Mouse (Mus musculus) heart, adult 2 months (tissue): ENCODE measurements around the gene Ttc4. TPM values are rescaled to one million over a fixed set of nuclear protein-coding genes. Genes with fewer than 3 reads are reported as not detected.

Experiments
- DNase-seq, 2 experiments: peaks; one replicate each; pipeline ENCODE4 v3.0.0; 2021
- H3K27ac ChIP-seq: fragments of 200-600 bp; 2 replicates; pipeline ENCODE4 v1.8.1; 2022
- H3K27me3 ChIP-seq: fragments of 200-500 bp; 2 replicates; pipeline ENCODE4 v1.6.1; 2012; ENCODE audit warnings: mild to moderate bottlenecking, low read length, inconsistent platforms, mixed read lengths; ENCODE audit not compliant: control insufficient read depth, insufficient read depth
- H3K36me3 ChIP-seq: fragments of 200-500 bp; 2 replicates; pipeline ENCODE4 v1.6.1; 2012; ENCODE audit warnings: low read length, inconsistent platforms; ENCODE audit not compliant: control insufficient read depth, insufficient read depth
- H3K4me1 ChIP-seq: fragments of 200-500 bp; 2 replicates; pipeline ENCODE4 v1.6.1; 2011; ENCODE audit warnings: low read length; ENCODE audit not compliant: control insufficient read depth, insufficient read depth
- H3K4me3 ChIP-seq: fragments of 200-600 bp; 2 replicates; pipeline ENCODE4 v1.8.1; 2022
- H3K79me2 ChIP-seq: fragments of 200-500 bp; replicated peaks from 2 replicates; pipeline ENCODE4 v1.6.1; 2012; ENCODE audit warnings: mild to moderate bottlenecking, inconsistent platforms, low read length, moderate library complexity, mixed read lengths; ENCODE audit not compliant: control insufficient read depth, insufficient read depth
- H3K9ac ChIP-seq: fragments of 200-500 bp; 2 replicates; pipeline ENCODE4 v1.6.1; 2012; ENCODE audit warnings: low read depth, mild to moderate bottlenecking, control low read depth, inconsistent platforms, low read length, mixed read lengths
- CTCF ChIP-seq: fragments of 200-600 bp; IDR thresholded peaks from 2 replicates; pipeline ENCODE4 v1.8.1; 2022; ENCODE audit warnings: antibody characterized with exemption, mild to moderate bottlenecking, moderate library complexity
- EP300 ChIP-seq: fragments of 200-500 bp; IDR thresholded peaks from 2 replicates; pipeline ENCODE4 v1.6.1; 2011; ENCODE audit warnings: low read depth, low read length, control low read depth; ENCODE audit not compliant: insufficient read depth
- POLR2A ChIP-seq: fragments of 200-500 bp; IDR thresholded peaks from 2 replicates; pipeline ENCODE4 v1.6.1; 2011; ENCODE audit warnings: mild to moderate bottlenecking, low read depth, low read length, control low read depth; ENCODE audit not compliant: insufficient read depth
- WGBS: fragments of 180-500 bp; shearing (Covaris S2); methylation state at CpG from one replicate; pipeline ENCODE4 v1.1.7; 2018; 5-methylcytosine and 5-hydroxymethylcytosine counted together
- intact Hi-C: fragments of 180-260 bp; cut with DNase I; formaldehyde crosslinking; loops from one replicate; pipeline ENCODE4 v1.15.1; 2025
- long read RNA-seq: library from polyadenylated mRNA; stranded (forward); transcript quantifications from one replicate; pipeline ENCODE4 v2.0.0, GENCODE M21; 2021
- polyA plus RNA-seq: library from polyadenylated mRNA; depleted of rRNA; stranded (reverse); fragments of >200 nt; gene quantifications from 2 replicates; pipeline ENCODE4 v1.2.3, GENCODE M21; 2012; rRNA removed
- total RNA-seq, 2 experiments: library from RNA; stranded (reverse); gene quantifications; 2 replicates each; pipeline ENCODE4 v1.2.3; 2021

Ttc4 gene
- total RNA-seq = 10 to 100 TPM; 16.9 to 18.5 TPM
- 28.7 and 43.8 TPM in 2 replicates for polyA plus RNA-seq
- long read RNA-seq, transcript Ttc4-201 (10 exons, 2,121 nt) = major isoform, 22 of 26 reads
- long read RNA-seq, partial matches to known transcripts = 1 of 26 reads
- long read RNA-seq, other reads (novel, unspliced or antisense) = 3 of 26 reads

- H3K4me1 ChIP-seq = peaks cover 2% of the 10 kb centered on the region
- WGBS = under 1% methylated on average over 43 of the region's 43 CpGs
- H3K27me3 ChIP-seq = no peaks in the 10 kb centered on the region
- DNase-seq = peak; percentile 89 to 91
- TF ChIP-seq POLR2A (peak; percentile 83), CTCF (no peak), EP300 (peak; percentile 67; the same call in 1 of the 2 replicates)
- no peaks in the 10 kb centered on the region for H3K79me2 ChIP-seq
- H3K4me3 ChIP-seq = peak within 1 kb of the TSS; percentile 80
- peaks cover 3% of the 10 kb centered on the region; the same call in 1 of the 2 replicates for H3K36me3 ChIP-seq
- H3K27ac ChIP-seq = peak within 1 kb of the TSS; percentile 71
- intact Hi-C loops = loop anchor here (2.0 kb wide), 1 partner anchor 28 kb away; the partner anchor contains the start of gene Pars2
- H3K9ac ChIP-seq = peak within 1 kb of the TSS; percentile 90
These were observed at the start of gene Ttc4 for GRCm38 (mm10) chr4:106678442-106679118. Gene Ttc4, minus strand, starts transcription at chr4:106678944.

- no peaks in the 10 kb centered on the region for H3K4me1 ChIP-seq
- no peak overlapping the region for H3K27ac ChIP-seq
- 46% methylated on average over 4 of the region's 4 CpGs for WGBS
- H3K79me2 ChIP-seq = no peaks in the 10 kb centered on the region
- no peaks in the 10 kb centered on the region for H3K36me3 ChIP-seq
- H3K9ac ChIP-seq = no peak overlapping the region
- intact Hi-C loops = no loop called here
- H3K4me3 ChIP-seq = no peak overlapping the region
- H3K27me3 ChIP-seq = no peaks in the 10 kb centered on the region
- TF ChIP-seq POLR2A (no peak), EP300 (no peak), CTCF (no peak)
- peak in 1 of 2 experiments; percentile 26 for DNase-seq
These were observed 41.9 kb upstream of the Ttc4 start for GRCm38 (mm10) chr4:106720631-106721030.

GRCm38 (mm10) chr4:106713622-106714021, 34.9 kb upstream of the Ttc4 start:
- no peak overlapping the region for H3K27ac ChIP-seq
- TF ChIP-seq POLR2A (no peak), EP300 (no peak), CTCF (no peak)
- no peaks in the 10 kb centered on the region for H3K79me2 ChIP-seq
- no peaks in the 10 kb centered on the region for H3K27me3 ChIP-seq
- intact Hi-C loops = no loop called here
- no peaks in the 10 kb centered on the region for H3K4me1 ChIP-seq
- no peak for DNase-seq
- no peak overlapping the region for H3K4me3 ChIP-seq
- 83% methylated on average over 6 of the region's 6 CpGs for WGBS
- H3K36me3 ChIP-seq = no peaks in the 10 kb centered on the region
- H3K9ac ChIP-seq = no peak overlapping the region

DNA sequence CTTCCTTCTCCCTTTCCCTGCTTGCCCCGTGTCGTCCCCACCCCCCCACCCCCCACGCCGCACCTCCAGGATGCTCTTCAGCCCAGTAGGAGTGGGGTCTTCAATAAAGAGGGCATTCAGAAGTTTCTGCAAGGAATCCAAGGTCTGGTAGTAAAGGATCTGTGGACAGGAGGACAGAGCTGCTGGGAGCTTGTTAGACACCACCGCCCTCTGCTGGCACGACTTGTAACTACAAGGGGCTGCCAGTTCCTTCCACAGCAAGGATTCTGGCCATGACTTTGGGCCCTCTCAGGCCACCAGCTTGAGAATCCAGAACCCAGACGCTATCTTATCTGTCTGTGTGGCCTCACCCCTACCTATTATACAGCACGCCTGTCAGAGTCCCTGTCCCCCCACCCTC, 29.7 kb upstream of the Ttc4 start:
- no peak for TF ChIP-seq POLR2A
- peak; percentile 90 for TF ChIP-seq CTCF
- H3K9ac ChIP-seq = no peak overlapping the region
- no peak overlapping the region for H3K4me3 ChIP-seq
- no peaks in the 10 kb centered on the region for H3K27me3 ChIP-seq
- intact Hi-C loops = loop anchor here (1.0 kb wide), 2 partner anchors 77 to 94 kb away; no protein-coding TSS in a partner anchor
- H3K79me2 ChIP-seq = no peaks in the 10 kb centered on the region
- H3K4me1 ChIP-seq = no peaks in the 10 kb centered on the region
- no peak overlapping the region for H3K27ac ChIP-seq
- H3K36me3 ChIP-seq = no peaks in the 10 kb centered on the region
- WGBS = 1% methylated on average over 8 of the region's 8 CpGs
- peak; percentile 60 to 85 for DNase-seq

- Histone ChIP-seq H3K27ac (no peak overlapping the region), H3K4me3 (no peak overlapping the region), H3K79me2 (no peaks in the 10 kb centered on the region), H3K27me3 (no peaks in the 10 kb centered on the region), H3K4me1 (no peaks in the 10 kb centered on the region), H3K9ac (no peak overlapping the region), H3K36me3 (no peaks in the 10 kb centered on the region)
- DNase-seq = no peak
- no peak for TF ChIP-seq CTCF
- TF ChIP-seq EP300 = no peak
- TF ChIP-seq POLR2A = no peak
- intact Hi-C loops = loop anchor here (1.0 kb wide), 2 partner anchors 77 to 94 kb away; no protein-coding TSS in a partner anchor
- 26% methylated on average over 5 of the region's 5 CpGs for WGBS
These were observed 29.2 kb upstream of the Ttc4 start for GRCm38 (mm10) chr4:106707957-106708356.

DNA sequence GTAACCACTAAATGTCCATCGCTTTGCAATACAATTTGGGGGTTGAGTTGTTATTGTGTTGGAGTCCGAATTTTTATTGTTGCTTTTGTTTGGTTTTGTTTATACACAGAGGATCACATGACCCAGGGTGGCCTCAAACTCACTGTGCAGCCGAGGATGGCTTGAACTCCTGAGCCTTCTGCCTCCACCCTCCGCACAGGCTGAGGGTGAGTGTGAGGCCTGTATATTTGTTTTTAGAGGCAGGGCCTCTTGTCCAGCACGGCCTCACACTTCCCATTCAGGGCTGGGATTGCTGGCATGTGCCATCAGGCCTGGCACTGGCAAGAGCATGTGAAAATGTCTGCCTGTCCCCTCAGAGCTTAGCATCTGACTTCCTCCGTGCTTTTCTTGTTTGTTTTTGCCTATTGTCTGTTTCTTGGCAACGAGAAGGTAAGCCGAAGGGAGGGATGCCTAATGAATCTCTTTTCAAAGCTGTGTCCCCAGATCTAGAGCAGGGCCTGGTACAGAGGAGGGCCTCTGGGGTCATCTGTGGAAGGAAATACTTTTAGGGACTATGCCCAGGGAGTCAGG, 26.4 kb upstream of the Ttc4 start:
- H3K36me3 ChIP-seq = no peaks in the 10 kb centered on the region
- TF ChIP-seq EP300 = no peak
- no peak overlapping the region for H3K27ac ChIP-seq
- H3K4me3 ChIP-seq = no peak overlapping the region
- no peak overlapping the region for H3K9ac ChIP-seq
- H3K79me2 ChIP-seq = no peaks in the 10 kb centered on the region
- DNase-seq = no peak
- intact Hi-C loops = no loop called here
- H3K27me3 ChIP-seq = no peaks in the 10 kb centered on the region
- WGBS = 54% methylated on average over 8 of the region's 8 CpGs
- no peaks in the 10 kb centered on the region for H3K4me1 ChIP-seq
